ENCODE assay signal across 20 mouse cellular contexts in genomic region chr5:139332590-139333272, GRCm38 (mm10). TPM values are rescaled to one million over a fixed set of nuclear protein-coding genes. Genes with fewer than 3 reads are reported as not detected.
DNase-seq lines count a peak whose midpoint lies in the region; ATAC-seq and TF ChIP-seq lines count a peak whose summit lies in the region.
"Had no signal": no experiment of that assay in that cellular context is flagged by ENCODE, and none has a peak within 500 bp of the region (broad histone marks: within the 10 kb centered on the region; RNA-seq: fewer than 3 reads in every experiment).

No protein-coding gene starts in this region.

- H3K9ac ChIP-seq in heart, embryonic 16.5 days (ENCODE audit: low read length), result peak overlapping the region; percentile 30; the same call in 1 of the 2 replicates
- H3K9ac ChIP-seq in midbrain, embryonic 11.5 days (ENCODE audit: low read length), result no peak overlapping the region
- H3K9ac ChIP-seq in midbrain, postnatal 0 days (replicated peaks; ENCODE audit: low read length, poor library complexity, severe bottlenecking), result no peak overlapping the region
- no peak overlapping the region for H3K9ac ChIP-seq in liver, embryonic 15.5 days
- H3K9ac ChIP-seq: limb, embryonic 13.5 days had no signal

- no peaks in the 10 kb centered on the region for H3K9me3 ChIP-seq in heart, embryonic 16.5 days (replicated peaks; ENCODE audit: control insufficient read depth, low read length)
- H3K9me3 ChIP-seq in midbrain, embryonic 11.5 days (ENCODE audit: control insufficient read depth, low read length), result no peaks in the 10 kb centered on the region
- no peaks in the 10 kb centered on the region for H3K9me3 ChIP-seq in midbrain, postnatal 0 days (ENCODE audit: low read length)
- H3K9me3 ChIP-seq in liver, embryonic 15.5 days (replicated peaks), result no peaks in the 10 kb centered on the region
- H3K9me3 ChIP-seq: limb, embryonic 13.5 days had no signal

- no peak overlapping the region for H3K4me3 ChIP-seq in heart, embryonic 16.5 days (ENCODE audit: low read length)
- no peak overlapping the region for H3K4me3 ChIP-seq in midbrain, embryonic 11.5 days (ENCODE audit: low read depth, low read length)
- no peak overlapping the region for H3K4me3 ChIP-seq in midbrain, postnatal 0 days (ENCODE audit: low read depth, low read length)
- no peak overlapping the region for H3K4me3 ChIP-seq in liver, embryonic 15.5 days (replicated peaks)
- H3K4me3 ChIP-seq: limb, embryonic 13.5 days had no signal

- ATAC-seq in heart, embryonic 16.5 days (replicated peaks; ENCODE audit: extremely low read depth, insufficient read depth, low FRiP score), result no peak
- ATAC-seq in midbrain, embryonic 11.5 days (ENCODE audit: low FRiP score), result 0 out of 2 replicates have a peak, but pooled peaks have one; percentile 10
- no peak for ATAC-seq in midbrain, postnatal 0 days (ENCODE audit: low FRiP score)
- peak; percentile 40 for ATAC-seq in liver, embryonic 15.5 days (ENCODE audit: insufficient read depth)
- ATAC-seq: inflammation-experienced regulatory T-cells, adult 6 months had no signal

- TF ChIP-seq CTCF in midbrain, postnatal 0 days (IDR thresholded peaks at IDR 0.05), result no peak

- DNase-seq in heart, adult 11 months, result no peak
- DNase-seq in midbrain, embryonic 11.5 days (ENCODE audit: low spot score, missing footprints), result peak; percentile 54
- DNase-seq in midbrain, postnatal 0 days (ENCODE audit: low spot score), result no peak
- no peak for DNase-seq in spleen, postnatal 4 days (ENCODE audit: low spot score in 2 of 2)
- DNase-seq in right cerebral cortex, adult 2 months (ENCODE audit: low spot score in 2 of 2), result no peak
- DNase-seq: cerebellum, adult 2 months; lung, postnatal 14 days; midbrain, embryonic 14.5 days; right cerebral cortex, adult 18-20 months; thymus, adult 18-20 months had no signal

- peaks cover 13% of the 10 kb centered on the region for H3K4me1 ChIP-seq in heart, embryonic 16.5 days (ENCODE audit: control insufficient read depth, insufficient read depth, low read length)
- H3K4me1 ChIP-seq in midbrain, embryonic 11.5 days (ENCODE audit: control insufficient read depth, insufficient read depth, low read length), result no peaks in the 10 kb centered on the region
- no peaks in the 10 kb centered on the region for H3K4me1 ChIP-seq in midbrain, postnatal 0 days (ENCODE audit: insufficient read depth, low read length)
- H3K4me1 ChIP-seq in liver, embryonic 15.5 days (replicated peaks), result peaks cover 16% of the 10 kb centered on the region

- H3K27me3 ChIP-seq in heart, embryonic 16.5 days (ENCODE audit: control insufficient read depth, insufficient read depth, low read length), result no peaks in the 10 kb centered on the region; the same call in 1 of the 2 replicates
- no peaks in the 10 kb centered on the region for H3K27me3 ChIP-seq in midbrain, embryonic 11.5 days (ENCODE audit: control insufficient read depth, insufficient read depth, low read length)
- no peaks in the 10 kb centered on the region for H3K27me3 ChIP-seq in midbrain, postnatal 0 days (ENCODE audit: insufficient read depth, low read length)
- H3K27me3 ChIP-seq in liver, embryonic 15.5 days, result no peaks in the 10 kb centered on the region

- H3K36me3 ChIP-seq in heart, embryonic 16.5 days (ENCODE audit: control insufficient read depth, insufficient read depth), result peaks cover 7% of the 10 kb centered on the region
- H3K36me3 ChIP-seq in midbrain, embryonic 11.5 days (ENCODE audit: control insufficient read depth, insufficient read depth, low read length), result peaks cover 2% of the 10 kb centered on the region
- H3K36me3 ChIP-seq in midbrain, postnatal 0 days (ENCODE audit: insufficient read depth, low read length), result peaks cover 25% of the 10 kb centered on the region
- peaks cover 14% of the 10 kb centered on the region for H3K36me3 ChIP-seq in liver, embryonic 15.5 days (replicated peaks)

- H3K27ac ChIP-seq in heart, embryonic 16.5 days (ENCODE audit: low read length), result no peak overlapping the region
- H3K27ac ChIP-seq in midbrain, embryonic 11.5 days (ENCODE audit: low read depth, low read length), result no peak overlapping the region
- no peak overlapping the region for H3K27ac ChIP-seq in midbrain, postnatal 0 days (ENCODE audit: low read depth, low read length)
- peak overlapping the region; percentile 5; the same call in 1 of the 2 replicates for H3K27ac ChIP-seq in liver, embryonic 15.5 days (replicated peaks)
- H3K27ac ChIP-seq: limb, embryonic 13.5 days had no signal

- 75% methylated on average over 8 of the region's 8 CpGs for WGBS in heart, embryonic 16.5 days
- WGBS in midbrain, embryonic 11.5 days, result 86% methylated on average over 8 of the region's 8 CpGs
- WGBS in midbrain, postnatal 0 days, result 83% methylated on average over 8 of the region's 8 CpGs
- WGBS in liver, embryonic 15.5 days (ENCODE audit: insufficient replicate concordance), result 65% methylated on average over 8 of the region's 8 CpGs

- H3K4me2 ChIP-seq in heart, embryonic 16.5 days (ENCODE audit: low read depth, low read length), result no peak overlapping the region
- H3K4me2 ChIP-seq in midbrain, embryonic 11.5 days, result no peak overlapping the region
- H3K4me2 ChIP-seq in midbrain, postnatal 0 days (ENCODE audit: low read depth, low read length, poor library complexity, severe bottlenecking), result no peak overlapping the region
- H3K4me2 ChIP-seq in liver, embryonic 15.5 days, result no peak overlapping the region
- H3K4me2 ChIP-seq: limb, embryonic 13.5 days had no signal

RNA-seq across cellular contexts. Expression of gene Adap1, which starts 7.3 kb away (rescaled TPM):
- polyA plus RNA-seq in heart, embryonic 16.5 days (2015; fragmentation: Nextera tagmentation; extraction: Ambion mirVana), result 0.59 and 1.6 TPM in 2 replicates
- polyA plus RNA-seq in midbrain, embryonic 11.5 days (2014; fragmentation: Nextera tagmentation; extraction: Ambion mirVana), result 2.4 TPM in 2 replicates
- total RNA-seq in midbrain, postnatal 0 days (2014; rRNA removed), result 234 and 253 TPM in 2 replicates
- polyA plus RNA-seq in midbrain, postnatal 0 days (2015; fragmentation: Nextera tagmentation; extraction: Ambion mirVana), result 141 and 152 TPM in 2 replicates
- polyA plus RNA-seq in liver, embryonic 15.5 days (2015; fragmentation: Nextera tagmentation; extraction: Ambion mirVana), result 4.3 and 5.2 TPM in 2 replicates

RNA-seq across cellular contexts. Expression of gene Cox19, which starts 18.5 kb away (rescaled TPM):
- polyA plus RNA-seq in heart, embryonic 16.5 days (2015; fragmentation: Nextera tagmentation; extraction: Ambion mirVana), result 75.7 and 75.8 TPM in 2 replicates
- 124 and 133 TPM in 2 replicates for polyA plus RNA-seq in midbrain, embryonic 11.5 days (2014; fragmentation: Nextera tagmentation; extraction: Ambion mirVana)
- 95.5 and 98.5 TPM in 2 replicates for total RNA-seq in midbrain, postnatal 0 days (2014; rRNA removed)
- polyA plus RNA-seq in midbrain, postnatal 0 days (2015; fragmentation: Nextera tagmentation; extraction: Ambion mirVana), result 79.4 and 90.0 TPM in 2 replicates
- polyA plus RNA-seq in liver, embryonic 15.5 days (2015; fragmentation: Nextera tagmentation; extraction: Ambion mirVana), result 44.3 and 49.3 TPM in 2 replicates

RNA-seq across cellular contexts. Expression of gene Cyp2w1, which starts 19.7 kb away (rescaled TPM):
- polyA plus RNA-seq in heart, embryonic 16.5 days (2015; fragmentation: Nextera tagmentation; extraction: Ambion mirVana), result not detected in 2 replicates
- polyA plus RNA-seq in midbrain, embryonic 11.5 days (2014; fragmentation: Nextera tagmentation; extraction: Ambion mirVana), result not detected in 2 replicates
- total RNA-seq in midbrain, postnatal 0 days (2014; rRNA removed), result not detected in 2 replicates
- polyA plus RNA-seq in midbrain, postnatal 0 days (2015; fragmentation: Nextera tagmentation; extraction: Ambion mirVana), result not detected in 2 replicates
- not detected in 2 replicates for polyA plus RNA-seq in liver, embryonic 15.5 days (2015; fragmentation: Nextera tagmentation; extraction: Ambion mirVana)
- total RNA-seq: ES-E14; gastrocnemius, adult 8-10 months; heart, adult 8-10 months; hematopoietic stem cell, adult 5-6 weeks; left cerebral cortex, adult 18-20 months had no signal
- polyA plus RNA-seq: C2C12; cerebellum, adult 2 months; inflammation-experienced regulatory T-cells, adult 6 months; midbrain, embryonic 14.5 days had no signal

RNA-seq across cellular contexts. Expression of gene Gpr146, which starts 44.8 kb away (rescaled TPM):
- polyA plus RNA-seq in heart, embryonic 16.5 days (2015; fragmentation: Nextera tagmentation; extraction: Ambion mirVana), result 17.1 and 17.2 TPM in 2 replicates
- polyA plus RNA-seq in midbrain, embryonic 11.5 days (2014; fragmentation: Nextera tagmentation; extraction: Ambion mirVana), result 1.5 and 2.7 TPM in 2 replicates
- 4.1 and 5.6 TPM in 2 replicates for total RNA-seq in midbrain, postnatal 0 days (2014; rRNA removed)
- polyA plus RNA-seq in midbrain, postnatal 0 days (2015; fragmentation: Nextera tagmentation; extraction: Ambion mirVana), result 3.0 and 3.9 TPM in 2 replicates
- polyA plus RNA-seq in liver, embryonic 15.5 days (2015; fragmentation: Nextera tagmentation; extraction: Ambion mirVana), result 25.0 and 26.4 TPM in 2 replicates

Comparison
In these comparisons a context has a peak if more than half of its experiments do, and no peak if none do; other contexts are left out.
1. ATAC-seq: peak in midbrain, embryonic 11.5 days (single experiment) and liver, embryonic 15.5 days (single experiment); none in heart, embryonic 16.5 days (single experiment) and midbrain, postnatal 0 days (single experiment).
2. RNA of gene Adap1, which starts 7.3 kb away (polyA plus RNA-seq): 141 to 152 TPM in midbrain, postnatal 0 days; 4.3 to 5.2 TPM in liver, embryonic 15.5 days, 2.4 TPM in midbrain, embryonic 11.5 days and 0.59 to 1.6 TPM in heart, embryonic 16.5 days; every median in the first group is over 10 times any median in the second.